ENCODE assay signal across 8 mouse cellular contexts in the genomic region with DNA sequence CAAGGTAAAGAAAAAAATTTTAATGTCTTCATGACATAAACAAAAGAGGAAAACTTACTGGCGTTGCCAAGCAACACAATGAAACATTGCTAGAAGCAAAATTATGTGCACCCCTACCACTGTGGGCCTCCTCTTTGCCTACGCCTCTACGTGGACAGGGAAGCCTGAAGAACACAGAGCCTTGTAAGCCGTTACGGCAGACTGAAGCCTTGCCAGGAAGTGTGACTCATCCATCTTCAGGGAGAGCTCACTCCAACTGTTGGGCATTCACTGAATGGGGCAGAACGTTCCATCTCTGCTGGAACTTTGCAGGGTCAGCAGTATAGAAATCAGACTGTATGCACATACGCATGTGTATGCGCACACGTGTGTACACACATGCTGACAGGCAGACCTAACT. TPM values are rescaled to one million over a fixed set of nuclear protein-coding genes. Genes with fewer than 3 reads are reported as not detected.
DNase-seq lines count a peak whose midpoint lies in the region; ATAC-seq lines count a peak whose summit lies in the region.

No protein-coding gene starts in this region.

- H3K4me2 ChIP-seq in midbrain, embryonic 14.5 days (ENCODE audit: low read length) = no peak overlapping the region

- intact Hi-C loops in left cerebral cortex, postnatal 10 days (cut with DNase I) = no loop called here

- no peaks in the 10 kb centered on the region for H3K9me3 ChIP-seq in midbrain, embryonic 14.5 days (ENCODE audit: control insufficient read depth, low read length)
- H3K9me3 ChIP-seq in hindbrain, embryonic 10.5 days = no peaks in the 10 kb centered on the region

- no peak overlapping the region for H3K27ac ChIP-seq in midbrain, embryonic 14.5 days (replicated peaks; ENCODE audit: low read depth, low read length)
- no peak overlapping the region for H3K27ac ChIP-seq in hindbrain, embryonic 10.5 days

- no peak overlapping the region for H3K9ac ChIP-seq in midbrain, embryonic 14.5 days (replicated peaks; ENCODE audit: low read length)

- H3K4me1 ChIP-seq in midbrain, embryonic 14.5 days (ENCODE audit: control insufficient read depth, insufficient read depth, low read length) = peaks cover 22% of the 10 kb centered on the region; the same call in 1 of the 2 replicates
- peaks cover 33% of the 10 kb centered on the region for H3K4me1 ChIP-seq in hindbrain, embryonic 10.5 days (replicated peaks)

- H3K36me3 ChIP-seq in midbrain, embryonic 14.5 days (ENCODE audit: control insufficient read depth, insufficient read depth, low read length) = no peaks in the 10 kb centered on the region
- no peaks in the 10 kb centered on the region for H3K36me3 ChIP-seq in hindbrain, embryonic 10.5 days

- no peaks in the 10 kb centered on the region for H3K27me3 ChIP-seq in midbrain, embryonic 14.5 days (ENCODE audit: control insufficient read depth, insufficient read depth, low read length)
- peaks cover 22% of the 10 kb centered on the region for H3K27me3 ChIP-seq in hindbrain, embryonic 10.5 days (ENCODE audit: insufficient read depth, poor library complexity, severe bottlenecking)

- H3K4me3 ChIP-seq in midbrain, embryonic 14.5 days (replicated peaks; ENCODE audit: low read depth, low read length) = no peak overlapping the region
- H3K4me3 ChIP-seq in hindbrain, embryonic 10.5 days = no peak overlapping the region

- no peak for ATAC-seq in midbrain, embryonic 14.5 days (ENCODE audit: low FRiP score, low TSS enrichment)

- peak; percentile 89 for DNase-seq in right cerebral cortex, adult 18-20 months
- DNase-seq in right cerebral cortex, postnatal 4 days = no peak
- peak; percentile 72 for DNase-seq in gastrocnemius, adult 18-20 months (ENCODE audit: low spot score)
- peak; percentile 48 to 55 for DNase-seq in left cerebral cortex, postnatal 10 days (ENCODE audit: extremely low spot score in 1 of 2, low spot score in 2 of 2)
- peak; percentile 78 to 86 for DNase-seq in right cerebral cortex, postnatal 36 days (ENCODE audit: low spot score in 2 of 2)
- DNase-seq in spleen, postnatal 14 days (ENCODE audit: low spot score in 2 of 2) = no peak
- no peak for DNase-seq in midbrain, embryonic 14.5 days
- DNase-seq in hindbrain, embryonic 10.5 days (ENCODE audit: low spot score) = no peak

- 83% methylated on average over 9 of the region's 9 CpGs for WGBS in midbrain, embryonic 14.5 days
- WGBS in hindbrain, embryonic 10.5 days = 86% methylated on average over 9 of the region's 9 CpGs

RNA-seq across cellular contexts. Expression of gene Tlr5, which starts 3.3 kb away (rescaled TPM):
- total RNA-seq in gastrocnemius, adult 18-20 months (2021) = 1 to 10 TPM in 1 of 2 experiments, under 1 TPM in 1; 0.78 to 1.0 TPM
- total RNA-seq in left cerebral cortex, postnatal 10 days (2021) = under 1 TPM; 0.34 to 0.45 TPM
- 0.09 and 0.25 TPM in 2 replicates for polyA plus RNA-seq in midbrain, embryonic 14.5 days (2014; fragmentation: Nextera tagmentation; extraction: Ambion mirVana)
- polyA plus RNA-seq in hindbrain, embryonic 10.5 days (2016; fragmentation: Nextera tagmentation; extraction: Ambion mirVana) = 0.33 and 0.42 TPM in 2 replicates

Comparison
In these comparisons a context has a peak if more than half of its experiments do, and no peak if none do; other contexts are left out.
1. DNase-seq: peak in right cerebral cortex, adult 18-20 months (single experiment), gastrocnemius, adult 18-20 months (single experiment), left cerebral cortex, postnatal 10 days (2 of 2) and right cerebral cortex, postnatal 36 days (2 of 2); none in right cerebral cortex, postnatal 4 days (single experiment), spleen, postnatal 14 days (0 of 2), midbrain, embryonic 14.5 days (single experiment) and hindbrain, embryonic 10.5 days (single experiment).